26 mouse cellular contexts compared by ENCODE assay signal in genomic region chr12:102722966-102723365, GRCm38 (mm10). TPM values are rescaled to one million over a fixed set of nuclear protein-coding genes. Genes with fewer than 3 reads are reported as not detected.
DNase-seq lines count a peak whose midpoint lies in the region; ATAC-seq lines count a peak whose summit lies in the region.
"Had no signal": no experiment of that assay in that cellular context is flagged by ENCODE, and none has a peak within 500 bp of the region (broad histone marks: within the 10 kb centered on the region; RNA-seq: fewer than 3 reads in every experiment).

No protein-coding gene starts in this region.

- H3K4me3 ChIP-seq in kidney, embryonic 14.5 days (ENCODE audit: low read length), result no peak overlapping the region
- H3K4me3 ChIP-seq: embryonic facial prominence, embryonic 10.5 days; forebrain, embryonic 13.5 days; gastrocnemius, adult 2 months; heart, embryonic 10.5 days; heart, embryonic 15.5 days had no signal

- no peaks in the 10 kb centered on the region for H3K9me3 ChIP-seq in kidney, embryonic 14.5 days (ENCODE audit: control insufficient read depth, low read length)
- H3K9me3 ChIP-seq: embryonic facial prominence, embryonic 10.5 days; forebrain, embryonic 13.5 days; heart, embryonic 10.5 days; heart, embryonic 15.5 days had no signal

- no peak overlapping the region for H3K4me2 ChIP-seq in kidney, embryonic 14.5 days (replicated peaks; ENCODE audit: low read depth, low read length)
- H3K4me2 ChIP-seq: forebrain, embryonic 13.5 days; heart, embryonic 15.5 days; hindbrain, embryonic 14.5 days had no signal

- H3K27ac ChIP-seq in kidney, embryonic 14.5 days (ENCODE audit: low read depth, low read length), result 0 out of 2 replicates have a peak overlapping the region, but pooled peaks have one; percentile 24
- H3K27ac ChIP-seq: forebrain, embryonic 13.5 days; gastrocnemius, adult 2 months; heart, embryonic 10.5 days; heart, embryonic 15.5 days; hindbrain, embryonic 14.5 days had no signal

- no peak for DNase-seq in kidney, adult 8-10 months
- DNase-seq in retina, embryonic 14.5 days (ENCODE audit: low spot score), result peak; percentile 18
- DNase-seq in retina, postnatal 1 day, result no peak
- peak; percentile 60 for DNase-seq in ES-CJ7 (ENCODE audit: low read depth, low spot score)
- no peak for DNase-seq in heart, adult 9 months (ENCODE audit: low spot score in 2 of 2)
- no peak for DNase-seq in cerebellum, postnatal 25 days
- DNase-seq: adrenal gland, postnatal 10 days; B cell, adult 2 months; cerebellum, adult 11 months; cerebellum, adult 8-10 months; cerebellum, postnatal 14 days; gastrocnemius, adult 2 months; gastrocnemius, postnatal 25 days; heart, postnatal 14 days had no signal

- ATAC-seq in kidney, embryonic 14.5 days (ENCODE audit: low FRiP score, low TSS enrichment), result no peak
- ATAC-seq: CD4-positive, CD25-positive, alpha-beta regulatory T cell, adult 4 months; inflammation-experienced regulatory T-cells, adult 6 months; intestine, postnatal 0 days had no signal

- H3K4me1 ChIP-seq in kidney, embryonic 14.5 days (ENCODE audit: control insufficient read depth, insufficient read depth, low read length), result no peaks in the 10 kb centered on the region

- WGBS in kidney, embryonic 14.5 days, result 50% methylated on average over 8 of the region's 8 CpGs

- H3K36me3 ChIP-seq in kidney, embryonic 14.5 days (ENCODE audit: control insufficient read depth, insufficient read depth, low read length), result no peaks in the 10 kb centered on the region
- H3K36me3 ChIP-seq: embryonic facial prominence, embryonic 10.5 days; heart, embryonic 10.5 days; heart, embryonic 15.5 days had no signal

- H3K27me3 ChIP-seq in kidney, embryonic 14.5 days (ENCODE audit: control insufficient read depth, insufficient read depth, low read length), result no peaks in the 10 kb centered on the region
- H3K27me3 ChIP-seq: forebrain, embryonic 13.5 days; heart, embryonic 15.5 days had no signal

- H3K9ac ChIP-seq in kidney, embryonic 14.5 days (ENCODE audit: low read depth, low read length), result no peak overlapping the region
- H3K9ac ChIP-seq: forebrain, embryonic 13.5 days; heart, embryonic 15.5 days; hindbrain, embryonic 14.5 days had no signal

RNA-seq across cellular contexts. Expression of gene Itpk1, which starts 18.2 kb away (rescaled TPM):
- 10.2 and 18.4 TPM in 2 replicates for polyA plus RNA-seq in kidney, embryonic 14.5 days (2014; fragmentation: Nextera tagmentation; extraction: Ambion mirVana)

RNA-seq across cellular contexts. Expression of gene Moap1, which starts 20.5 kb away (rescaled TPM):
- 21.1 and 25.9 TPM in 2 replicates for polyA plus RNA-seq in kidney, embryonic 14.5 days (2014; fragmentation: Nextera tagmentation; extraction: Ambion mirVana)

RNA-seq across cellular contexts. Expression of gene Tmem251, which starts 20.6 kb away (rescaled TPM):
- 11.9 and 12.1 TPM in 2 replicates for polyA plus RNA-seq in kidney, embryonic 14.5 days (2014; fragmentation: Nextera tagmentation; extraction: Ambion mirVana)

RNA-seq across cellular contexts. Expression of gene Gm28051, which starts 34.6 kb away (rescaled TPM):
- polyA plus RNA-seq in kidney, embryonic 14.5 days (2014; fragmentation: Nextera tagmentation; extraction: Ambion mirVana), result not detected in 2 replicates
- polyA plus RNA-seq: brain, embryonic 14.5 days; CD4-positive, CD25-positive, alpha-beta regulatory T cell, adult 4 months; cortical plate, adult 2 months; embryonic facial prominence, embryonic 10.5 days; embryonic facial prominence, embryonic 14.5 days; forebrain, embryonic 13.5 days; heart, embryonic 10.5 days; heart, embryonic 15.5 days; hindbrain, embryonic 14.5 days; inflammation-experienced regulatory T-cells, adult 6 months; intestine, postnatal 0 days had no signal

RNA-seq across cellular contexts. Expression of gene Gon7, which starts 34.6 kb away (rescaled TPM):
- polyA plus RNA-seq in kidney, embryonic 14.5 days (2014; fragmentation: Nextera tagmentation; extraction: Ambion mirVana), result 34.7 and 38.1 TPM in 2 replicates

Comparison
In these comparisons a context has a peak if more than half of its experiments do, and no peak if none do; other contexts are left out.
1. DNase-seq: peak in retina, embryonic 14.5 days (single experiment) and ES-CJ7 (single experiment); none in kidney, adult 8-10 months (0 of 2), retina, postnatal 1 day (single experiment), heart, adult 9 months (0 of 2) and cerebellum, postnatal 25 days (0 of 2).